Mouse (Mus musculus) cerebellum, adult 8-10 months (tissue): ENCODE measurements around the gene Tex38.

Experiments used
- DNase-seq: peaks from one replicate; pipeline ENCODE4 v3.0.0; 2022

Tex38 gene

DNA sequence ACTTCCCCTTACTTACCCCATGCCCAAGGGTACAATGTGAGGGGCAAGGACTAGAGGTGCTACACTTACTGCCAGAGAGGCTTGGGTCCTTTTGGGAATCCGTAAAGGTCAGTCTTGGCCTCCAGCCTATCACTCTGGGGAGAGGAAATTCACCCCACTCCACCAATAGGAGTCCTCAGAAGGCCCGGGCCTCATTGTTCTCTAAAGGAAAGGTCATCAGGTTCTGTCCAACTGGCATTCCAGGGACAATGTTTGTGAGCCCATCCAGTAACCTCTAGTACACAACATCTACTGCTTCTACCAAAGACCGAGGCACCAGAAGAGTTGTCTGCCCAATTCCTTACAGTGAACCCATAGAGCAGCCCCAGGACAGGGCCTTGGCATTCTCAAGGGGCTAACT, at the start of gene Tex38:
Gene Tex38, minus strand, starts transcription at position 101 of the 400 bp plus-strand sequence.
- DNase-seq, result no peak

GRCm38 (mm10) chr4:115830491-115830890, 49.7 kb upstream of the Tex38 start:
- no peak for DNase-seq

GRCm38 (mm10) chr4:115828572-115828902, 47.7 kb upstream of the Tex38 start:
- DNase-seq, result no peak

DNA sequence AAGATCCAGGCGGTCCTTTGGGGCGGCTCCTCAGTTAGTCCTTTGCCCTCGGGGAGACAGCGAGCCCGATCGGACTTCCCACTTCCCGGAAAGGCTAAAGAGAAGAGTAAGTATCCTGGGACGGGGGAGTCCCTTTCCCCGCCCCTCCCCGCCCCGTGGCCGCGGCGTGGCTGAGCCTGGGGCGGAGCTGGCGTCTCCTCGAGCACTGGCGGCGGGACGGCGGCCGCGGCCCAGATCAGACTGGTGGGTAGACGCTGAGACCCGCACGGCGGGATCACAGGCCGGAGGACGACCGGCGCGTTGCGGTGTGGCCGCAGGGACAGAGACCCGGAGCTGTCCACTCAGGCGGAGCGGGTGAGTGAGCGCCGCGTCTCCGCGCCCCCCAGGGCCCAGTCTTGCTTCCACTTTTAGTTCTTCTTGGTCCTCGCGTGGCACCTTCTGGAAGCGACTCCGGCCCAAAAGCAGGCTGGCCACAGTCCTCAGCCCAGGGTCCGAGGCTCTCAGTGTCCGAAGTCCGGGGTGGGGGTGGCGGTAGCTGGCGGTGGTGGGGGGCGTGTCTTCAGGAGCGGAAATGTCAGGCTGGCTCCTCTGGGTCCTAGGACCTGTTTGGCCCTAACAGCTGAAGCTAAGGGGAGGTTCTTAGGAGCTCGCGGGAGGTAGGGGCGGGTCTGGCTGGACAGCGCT, 47.2 kb upstream of the Tex38 start, which contains the start of gene Mob3c:
Gene Mob3c, plus strand, starts transcription at position 205 of the 684 bp plus-strand sequence.
- peak; percentile 47 for DNase-seq

DNA sequence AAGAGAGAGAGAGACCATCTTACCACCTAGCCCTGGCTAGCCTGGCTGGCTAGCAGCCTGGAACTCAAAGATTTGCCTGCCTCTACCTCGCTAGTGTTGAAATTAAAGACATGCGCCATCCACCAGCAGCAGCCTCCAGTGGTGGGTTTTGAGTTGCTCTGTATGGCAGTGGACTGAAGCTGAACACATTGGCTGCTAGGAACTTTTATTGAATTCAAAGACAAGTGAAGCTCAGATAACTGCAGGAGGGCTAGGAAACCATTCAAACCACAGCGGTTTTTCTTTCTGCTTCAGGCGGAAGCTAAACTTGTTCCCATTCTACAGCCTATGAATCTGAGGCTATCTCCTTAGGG, 46.7 kb upstream of the Tex38 start:
- no peak for DNase-seq

DNA sequence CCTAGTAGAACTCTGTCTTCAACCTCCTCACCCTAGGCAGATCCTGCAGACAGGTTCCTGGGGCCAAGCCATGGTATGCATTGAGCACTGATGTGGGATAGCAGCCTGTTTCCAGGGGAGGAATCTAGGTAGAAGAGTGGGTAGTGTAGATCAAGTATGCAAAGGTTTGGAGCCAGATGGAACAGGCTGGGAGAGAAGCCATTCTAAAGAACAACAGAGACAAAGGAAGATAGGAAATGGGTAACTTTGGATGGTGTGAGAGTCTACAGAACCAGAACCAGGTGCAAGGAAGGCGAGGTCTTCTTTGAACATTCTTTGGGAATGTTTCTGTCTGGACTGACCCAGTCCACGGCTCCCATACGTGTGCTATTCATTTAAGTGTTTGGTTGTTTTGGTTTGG, 46.2 kb upstream of the Tex38 start:
- DNase-seq, result no peak

DNA sequence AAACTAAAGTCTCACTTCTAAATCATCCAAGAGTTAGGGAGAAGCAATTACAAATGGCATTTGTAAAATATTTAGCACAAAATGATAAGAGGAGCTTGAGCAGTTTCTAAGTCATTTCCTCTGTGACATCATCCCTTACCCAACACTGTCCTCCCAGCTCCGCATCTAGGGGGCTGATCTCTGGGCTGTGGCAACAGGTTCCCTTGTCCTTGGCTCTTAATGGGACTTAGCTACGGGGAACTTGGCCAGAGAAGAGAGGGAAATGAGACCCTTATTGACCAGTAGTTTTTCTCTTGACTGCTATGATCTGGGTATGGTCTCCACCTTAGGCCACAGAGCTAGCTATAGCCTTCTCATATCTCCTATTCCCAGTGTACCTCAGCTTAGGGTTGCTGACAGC, 44.5 kb upstream of the Tex38 start:
- DNase-seq, result no peak

DNA sequence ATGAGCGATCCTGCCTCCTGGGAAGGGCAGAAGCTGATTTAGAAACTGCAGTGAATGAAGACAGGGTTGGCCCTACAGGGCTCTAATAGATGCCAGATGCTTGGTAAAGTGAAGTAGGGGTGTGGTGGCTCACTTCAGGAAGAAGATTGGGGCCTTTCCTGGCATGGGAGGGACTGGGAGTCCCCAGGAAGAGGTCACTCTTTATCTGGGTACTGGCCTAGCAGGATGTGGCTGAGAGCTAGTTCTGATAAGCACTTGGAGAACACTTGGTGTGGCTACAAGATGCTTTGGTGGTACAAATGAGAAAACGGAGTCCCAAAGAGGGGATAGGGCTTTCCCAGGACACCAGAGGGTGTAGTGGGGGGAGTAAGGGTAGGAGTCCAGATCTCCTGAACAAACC, 43.4 kb upstream of the Tex38 start:
- no peak for DNase-seq

DNA sequence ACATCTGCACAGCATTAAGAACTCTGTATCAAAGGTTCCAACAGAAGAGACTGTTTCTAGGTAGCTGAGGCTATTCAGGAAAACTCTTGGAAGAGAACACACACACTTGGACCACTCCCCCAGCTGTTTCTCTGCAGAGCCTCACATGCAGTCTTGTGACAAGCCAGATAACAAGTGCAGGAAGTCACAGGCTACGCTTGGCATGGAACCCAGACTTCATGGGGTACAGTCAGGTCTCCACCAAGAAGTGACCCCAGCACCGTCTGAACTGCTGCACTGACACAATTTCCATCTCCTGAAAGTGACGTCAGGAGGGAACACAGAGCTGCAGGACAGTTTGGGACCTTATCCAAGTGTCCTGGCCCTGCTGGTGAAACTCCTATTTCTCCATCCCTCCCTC, 41.1 kb upstream of the Tex38 start:
- no peak for DNase-seq

GRCm38 (mm10) chr4:115821431-115821830, 40.6 kb upstream of the Tex38 start:
- no peak for DNase-seq

DNA sequence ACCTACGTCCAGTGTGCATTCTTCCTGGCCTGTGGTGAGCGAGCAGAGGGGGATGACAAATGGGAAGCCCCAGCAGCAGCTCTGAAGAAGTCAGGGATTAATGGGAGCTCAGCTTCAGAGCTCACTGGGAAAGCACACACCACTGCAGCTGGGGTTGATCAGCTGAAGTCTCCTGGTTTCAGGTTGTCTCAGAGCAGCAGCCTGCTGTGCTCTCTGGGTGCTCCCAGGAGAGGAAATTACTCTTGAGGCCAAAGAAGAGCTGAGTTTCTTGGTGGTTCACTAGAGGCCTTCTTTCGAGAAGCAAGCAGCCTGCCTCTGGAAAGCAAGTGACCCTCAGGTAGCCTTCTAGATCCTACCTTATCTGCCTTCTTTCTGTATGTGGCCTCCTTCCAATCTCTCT, 40.1 kb upstream of the Tex38 start:
- DNase-seq, result no peak

DNA sequence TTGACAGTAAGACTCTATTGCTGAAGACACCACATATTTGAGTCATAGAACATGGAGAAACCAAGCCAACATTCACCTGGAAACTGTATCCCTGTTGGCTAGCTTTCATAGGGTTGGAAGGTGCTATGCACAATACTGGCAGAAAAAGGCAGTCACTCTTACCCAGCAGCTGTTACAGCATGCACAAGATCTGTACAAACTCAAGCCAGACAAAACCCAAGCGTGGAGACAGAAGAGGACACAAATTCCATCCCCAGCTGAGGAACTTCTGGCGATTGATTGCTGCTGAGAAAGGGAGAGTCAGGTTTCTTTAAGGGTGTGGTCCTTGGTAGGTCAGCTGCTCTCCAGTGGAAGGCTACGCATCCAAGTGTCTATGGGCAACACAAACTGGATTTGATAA, 39.4 kb upstream of the Tex38 start:
- DNase-seq, result no peak

DNA sequence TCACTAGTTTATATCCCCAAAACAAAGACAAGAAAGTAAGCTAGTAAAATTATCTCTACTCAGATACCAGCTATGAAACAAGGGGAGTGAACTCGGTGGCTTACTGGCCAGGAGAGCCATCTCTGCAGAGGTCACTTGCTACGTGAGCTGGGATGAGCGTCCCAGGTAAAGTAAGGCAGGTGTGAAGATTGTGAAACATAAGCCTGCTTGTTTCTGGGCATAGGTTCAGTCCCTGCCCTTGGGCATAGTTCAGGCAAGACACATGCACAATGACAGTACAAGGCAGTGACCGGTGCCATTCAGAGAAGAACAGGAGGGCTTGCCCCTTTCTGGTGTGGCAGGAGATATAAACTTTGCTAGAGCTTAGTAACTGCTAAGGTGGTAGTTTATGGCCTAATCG, 34.8 kb upstream of the Tex38 start:
- DNase-seq, result no peak

- no peak for DNase-seq
These were observed 31.5 kb upstream of the Tex38 start for GRCm38 (mm10) chr4:115812326-115812725.

GRCm38 (mm10) chr4:115799981-115800380, 19.2 kb upstream of the Tex38 start:
- DNase-seq, result no peak

DNA sequence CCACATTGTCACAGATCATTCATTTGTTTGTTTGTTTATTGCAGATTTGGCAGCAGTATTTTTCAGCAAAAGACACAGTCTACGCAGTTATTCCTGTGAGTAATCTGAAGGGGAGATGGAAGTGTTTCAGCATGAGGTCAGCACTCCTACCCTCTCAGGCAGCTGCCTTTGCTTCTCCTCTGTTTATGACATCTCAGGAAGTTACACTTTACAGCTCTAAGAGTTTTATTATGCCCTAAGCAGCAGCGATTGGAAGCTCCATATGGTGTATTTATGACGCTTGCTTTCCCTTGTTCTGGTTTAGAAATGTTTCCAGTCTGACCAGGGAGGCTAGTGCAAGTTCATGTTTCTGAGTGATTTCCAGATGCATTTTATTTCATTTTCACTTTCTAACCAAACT, 14.5 kb upstream of the Tex38 start:
- DNase-seq, result no peak

- no peak for DNase-seq
These were observed 10.0 kb upstream of the Tex38 start for GRCm38 (mm10) chr4:115790864-115791263.

- no peak for DNase-seq
These were observed 4.8 kb upstream of the Tex38 start for GRCm38 (mm10) chr4:115785511-115786034.

GRCm38 (mm10) chr4:115784769-115785510, 4.1 kb upstream of the Tex38 start, which contains the start of gene Atpaf1:
TSS of gene Atpaf1 (plus strand) at chr4:115784812.
- DNase-seq, result peak; percentile 78

- no peak for DNase-seq
These were observed 1.4 kb upstream of the Tex38 start for GRCm38 (mm10) chr4:115782026-115782805.

DNA sequence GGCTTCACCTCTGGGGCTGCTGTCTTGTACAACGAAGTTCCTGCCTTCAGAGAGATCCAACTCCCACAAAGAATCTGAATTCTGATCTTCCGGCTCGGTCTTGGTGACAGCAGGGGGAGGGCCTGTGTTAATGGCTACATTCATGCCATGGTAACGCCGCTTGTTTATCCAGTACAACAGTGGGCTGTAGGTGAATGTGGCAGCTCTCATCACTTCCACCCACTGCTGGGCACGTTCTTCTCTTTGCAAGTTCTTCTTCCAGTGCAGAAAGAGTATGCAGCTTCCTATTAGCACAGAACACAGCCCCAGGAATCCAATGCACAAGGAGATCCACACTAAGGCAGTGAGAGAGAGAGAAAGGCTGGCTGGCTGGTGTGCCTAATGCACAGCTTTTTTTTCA, 549 bp downstream of the Tex38 start:
- no peak for DNase-seq

DNA sequence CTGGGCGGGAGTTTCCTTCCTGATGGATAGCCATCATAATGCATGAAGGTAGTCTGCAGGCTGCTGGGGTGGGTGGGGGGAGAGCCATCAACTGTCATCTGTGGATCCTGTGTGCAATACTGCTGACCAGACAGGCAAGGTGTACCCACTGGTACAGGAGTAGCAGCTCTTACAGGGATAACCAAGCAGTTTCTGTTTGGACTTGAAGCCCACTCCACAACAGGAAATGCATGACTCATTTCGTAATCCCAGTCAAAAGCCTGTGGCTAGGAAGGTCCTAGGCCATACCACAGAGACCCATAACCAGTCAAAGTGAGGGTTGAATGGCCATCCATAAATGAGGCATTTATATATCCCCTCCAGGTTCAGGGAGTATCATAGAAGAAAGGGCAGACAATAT, 3.2 kb downstream of the Tex38 start:
- no peak for DNase-seq

DNA sequence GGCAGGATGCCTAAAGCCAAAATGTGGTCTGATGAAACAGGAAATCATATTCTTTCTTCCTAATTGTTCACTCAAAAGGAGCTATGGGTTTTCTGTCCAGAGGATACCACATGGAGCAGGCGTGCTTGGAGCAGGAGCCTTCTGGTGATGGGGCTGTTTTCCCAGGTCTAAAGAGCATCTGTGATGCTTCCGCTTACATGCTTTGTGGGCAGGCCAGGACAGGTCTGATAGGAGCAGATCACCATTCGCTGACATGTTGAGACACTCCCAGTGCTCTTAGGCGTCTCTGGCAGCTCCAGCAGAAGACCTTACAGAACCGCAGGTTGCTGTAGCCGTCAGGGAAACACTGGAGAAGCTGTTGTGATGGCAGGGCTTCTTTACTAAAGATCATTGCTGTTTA, 5.8 kb downstream of the Tex38 start:
- no peak for DNase-seq
